Mouse (Mus musculus): Measurements from ENCODE around the gene Spns3. TPM values are rescaled to one million over a fixed set of nuclear protein-coding genes. Genes with fewer than 3 reads are reported as not detected.
"Not testable (repeated sequence)": the region's sequence is repeated elsewhere in the genome, so short reads cannot be mapped to it uniquely, and the experiment has no call there.

Gene Spns3
- total RNA-seq, 2 experiments from 2014 or later: 0.06 to 0.18 TPM

GRCm38 (mm10) chr11:72544716-72545115 lies 5.6 kb downstream of the Spns3 start:
- TF ChIP-seq CTCF (IDR thresholded peaks at IDR 0.05): no peak
- Histone ChIP-seq H3K4me3 (no peak overlapping the region), H3K27ac (no peak overlapping the region)
- intact Hi-C loops (cut with DNase I): no loop called here
- no peak for DNase-seq

GRCm38 (mm10) chr11:72543692-72544091 lies 6.6 kb downstream of the Spns3 start:
- intact Hi-C loops (cut with DNase I): not testable (repeated sequence)

GRCm38 (mm10) chr11:72542586-72542985 lies 7.7 kb downstream of the Spns3 start:
- no peak overlapping the region for H3K4me3 ChIP-seq
- intact Hi-C loops (cut with DNase I): no loop called here
- TF ChIP-seq CTCF (IDR thresholded peaks at IDR 0.05): no peak
- DNase-seq: no peak
- H3K27ac ChIP-seq: no peak overlapping the region

More at GRCm38 (mm10) chr11:72543692-72544091, 6.6 kb downstream of the Spns3 start:
- H3K27ac ChIP-seq, DNase-seq, H3K4me3 ChIP-seq: not testable (repeated sequence)

GRCm38 (mm10) chr11:72541928-72542327 lies 8.4 kb downstream of the Spns3 start:
- intact Hi-C loops (cut with DNase I): no loop called here
- Histone ChIP-seq H3K4me3 (no peak overlapping the region), H3K27ac (no peak overlapping the region)
- no peak for DNase-seq
- TF ChIP-seq CTCF (IDR thresholded peaks at IDR 0.05): no peak

GRCm38 (mm10) chr11:72540437-72540836 lies 9.9 kb downstream of the Spns3 start:
- DNase-seq: peak; percentile 73
- intact Hi-C loops (cut with DNase I): no loop called here
- no peak overlapping the region for H3K4me3 ChIP-seq
- 0 out of 2 replicates have a peak overlapping the region, but pooled peaks have one; percentile 5 for H3K27ac ChIP-seq
- TF ChIP-seq CTCF (IDR thresholded peaks at IDR 0.05): no peak

- intact Hi-C loops (cut with DNase I): no loop called here
Measured at GRCm38 (mm10) chr11:72538811-72539210, 11.5 kb downstream of the Spns3 start.

GRCm38 (mm10) chr11:72538037-72538755 lies 12.1 kb downstream of the Spns3 start:
- peak; percentile 48 for DNase-seq
- TF ChIP-seq CTCF (IDR thresholded peaks at IDR 0.05): no peak

More at GRCm38 (mm10) chr11:72538811-72539210, 11.5 kb downstream of the Spns3 start:
- TF ChIP-seq CTCF (IDR thresholded peaks at IDR 0.05): no peak
- Histone ChIP-seq H3K27ac (no peak overlapping the region), H3K4me3 (no peak overlapping the region)
- DNase-seq: no peak

GRCm38 (mm10) chr11:72537503-72537902 lies 12.8 kb downstream of the Spns3 start:
- intact Hi-C loops (cut with DNase I): no loop called here
- TF ChIP-seq CTCF (IDR thresholded peaks at IDR 0.05): no peak
- Histone ChIP-seq H3K4me3 (no peak overlapping the region), H3K27ac (peak overlapping the region; percentile 24; the same call in 1 of the 2 replicates)
- peak; percentile 46 for DNase-seq

More at GRCm38 (mm10) chr11:72538037-72538755, 12.1 kb downstream of the Spns3 start:
- H3K4me3 ChIP-seq: no peak overlapping the region
- intact Hi-C loops (cut with DNase I): no loop called here
- peak overlapping the region; percentile 5; the same call in 1 of the 2 replicates for H3K27ac ChIP-seq

GRCm38 (mm10) chr11:72535519-72535918 lies 14.8 kb downstream of the Spns3 start:
- no peak for DNase-seq
- intact Hi-C loops (cut with DNase I): no loop called here
- Histone ChIP-seq H3K27ac (no peak overlapping the region), H3K4me3 (no peak overlapping the region)
- peak; percentile 63 for TF ChIP-seq CTCF (IDR thresholded peaks at IDR 0.05)

GRCm38 (mm10) chr11:72532890-72533289 lies 17.4 kb downstream of the Spns3 start:
- no peak overlapping the region for H3K4me3 ChIP-seq
- no peak for TF ChIP-seq CTCF (IDR thresholded peaks at IDR 0.05)
- DNase-seq: no peak
- H3K27ac ChIP-seq: no peak overlapping the region
- intact Hi-C loops (cut with DNase I): loop anchor here (5.0 kb wide), 1 partner anchor 41 kb away; no protein-coding TSS in a partner anchor

GRCm38 (mm10) chr11:72531632-72532031 lies 18.7 kb downstream of the Spns3 start:
- Histone ChIP-seq H3K27ac (no peak overlapping the region), H3K4me3 (no peak overlapping the region)
- intact Hi-C loops (cut with DNase I): loop anchor here (5.0 kb wide), 1 partner anchor 39 kb away; no protein-coding TSS in a partner anchor
- TF ChIP-seq CTCF (IDR thresholded peaks at IDR 0.05): no peak
- no peak for DNase-seq

GRCm38 (mm10) chr11:72531144-72531543 lies 19.2 kb downstream of the Spns3 start:
- intact Hi-C loops (cut with DNase I): loop anchor here (5.0 kb wide), 1 partner anchor 39 kb away; no protein-coding TSS in a partner anchor
- no peak for TF ChIP-seq CTCF (IDR thresholded peaks at IDR 0.05)
- Histone ChIP-seq H3K27ac (no peak overlapping the region), H3K4me3 (no peak overlapping the region)
- no peak for DNase-seq

GRCm38 (mm10) chr11:72526190-72526589 lies 24.1 kb downstream of the Spns3 start:
- Histone ChIP-seq H3K27ac (peak overlapping the region; percentile 43; the same call in 1 of the 2 replicates), H3K4me3 (no peak overlapping the region)
- TF ChIP-seq CTCF (IDR thresholded peaks at IDR 0.05): no peak
- intact Hi-C loops (cut with DNase I): no loop called here
- no peak for DNase-seq

All from gastrocnemius, adult 2 months (tissue).